Mouse (Mus musculus) MEL (cell line): ENCODE measurements at regions not wholly inside any gene's neighbourhood (a gene's known extent, or its start where the extent isn't known, plus 50 kb on each side); places are given as distances from the start of the nearest gene placed in this dataset.
"Not testable (repeated sequence)": the region's sequence is repeated elsewhere in the genome, so short reads cannot be mapped to it uniquely, and the experiment has no call there.

ENCODE experiments used
- DNase-seq: peaks from one replicate; pipeline ENCODE4 v3.0.0; 2011; ENCODE audit warnings: low read depth, low spot score
- H3K27ac ChIP-seq: 2 replicates; pipeline ENCODE4 v1.5.1; 2012; ENCODE audit warnings: low read depth, mild to moderate bottlenecking, control low read depth, low read length, moderate library complexity; ENCODE audit not compliant: control insufficient read depth
- H3K27me3 ChIP-seq, 2 experiments: fragments of 150-350 bp in 1 of 2; sonication (generic) in 1 of 2; 2 replicates each; pipeline ENCODE4 v1.6.1; 2012; ENCODE audit warnings: low read length in 2 of 2, mild to moderate bottlenecking in 2 of 2, improper control_type of control experiment in 1 of 2, moderate library complexity in 1 of 2; ENCODE audit not compliant: insufficient read depth in 2 of 2, control insufficient read depth in 1 of 2
- H3K36me3 ChIP-seq, 2 experiments: 2 replicates each; pipeline ENCODE4 v1.6.1; 2012 to 2014; ENCODE audit warnings: low read length in 2 of 2, improper control_type of control experiment in 1 of 2, inconsistent platforms in 1 of 2, mild to moderate bottlenecking in 1 of 2; ENCODE audit not compliant: insufficient read depth in 2 of 2, control insufficient read depth in 1 of 2
- H3K4me1 ChIP-seq, 2 experiments: fragments of 150-350 bp in 1 of 2; sonication (generic) in 1 of 2; 2 replicates each; pipeline ENCODE4 v1.6.1; 2012; ENCODE audit warnings: low read length in 2 of 2, improper control_type of control experiment in 1 of 2, mild to moderate bottlenecking in 1 of 2; ENCODE audit not compliant: insufficient read depth in 2 of 2, control insufficient read depth in 1 of 2
- H3K4me3 ChIP-seq, 2 experiments: fragments of 150-350 bp in 1 of 2; sonication (generic) in 1 of 2; 2 replicates each; pipeline ENCODE4 v1.5.1; 2012; ENCODE audit warnings: low read depth in 2 of 2, low read length in 2 of 2, mild to moderate bottlenecking in 2 of 2, moderate library complexity in 2 of 2, control low read depth in 1 of 2, improper control_type of control experiment in 1 of 2; ENCODE audit not compliant: control insufficient read depth in 1 of 2, insufficient read depth in 1 of 2
- H3K79me2 ChIP-seq: 2 replicates; pipeline ENCODE4 v1.6.1; 2012; ENCODE audit warnings: mild to moderate bottlenecking, low read length, moderate library complexity; ENCODE audit not compliant: control insufficient read depth, poor library complexity, insufficient read depth
- H3K9ac ChIP-seq: 2 replicates; pipeline ENCODE4 v1.6.1; 2012; ENCODE audit warnings: low read depth, mild to moderate bottlenecking, control low read depth, low read length, moderate library complexity; ENCODE audit not compliant: control insufficient read depth, poor library complexity, severe bottlenecking
- H3K9me3 ChIP-seq: fragments of 150-350 bp; sonication (generic); replicated peaks from 2 replicates; pipeline ENCODE4 v1.6.1; 2012; ENCODE audit warnings: mild to moderate bottlenecking, low read length, improper control_type of control experiment, moderate library complexity; ENCODE audit not compliant: insufficient read depth
- BHLHE40 ChIP-seq: IDR thresholded peaks from 2 replicates; pipeline ENCODE4 v1.6.1; 2012; ENCODE audit warnings: low read depth, mild to moderate bottlenecking, inconsistent platforms, low read length, improper control_type of control experiment, borderline replicate concordance
- CHD1 ChIP-seq: IDR thresholded peaks from 2 replicates; pipeline ENCODE4 v1.6.1; 2012; ENCODE audit warnings: low read depth, mild to moderate bottlenecking, inconsistent platforms, low read length, improper control_type of control experiment
- ELF1 ChIP-seq: IDR thresholded peaks from 2 replicates; pipeline ENCODE4 v1.6.1; 2014; ENCODE audit warnings: low read depth, mild to moderate bottlenecking, inconsistent platforms, low read length, improper control_type of control experiment, moderate library complexity
- GABPA ChIP-seq: IDR thresholded peaks from 2 replicates; pipeline ENCODE4 v1.6.1; 2012; ENCODE audit warnings: low read depth, mild to moderate bottlenecking, inconsistent platforms, low read length, improper control_type of control experiment, moderate library complexity
- HCFC1 ChIP-seq: IDR thresholded peaks from 2 replicates; pipeline ENCODE4 v1.6.1; 2012; ENCODE audit warnings: low read depth, mild to moderate bottlenecking, inconsistent platforms, low read length, improper control_type of control experiment, moderate library complexity
- JUND ChIP-seq: IDR thresholded peaks from 2 replicates; pipeline ENCODE4 v1.6.1; 2011; ENCODE audit warnings: low read depth, mild to moderate bottlenecking, improper control_type of control experiment, low read length
- KAT2A ChIP-seq: conservative IDR thresholded peaks from 2 replicates; pipeline ENCODE4 v1.6.1; 2012; ENCODE audit warnings: low read depth, low read length, improper control_type of control experiment, inconsistent platforms
- MAFK ChIP-seq: IDR thresholded peaks from 2 replicates; pipeline ENCODE4 v1.6.1; 2011; ENCODE audit warnings: low read depth, mild to moderate bottlenecking, low read length, improper control_type of control experiment, borderline replicate concordance
- MAX ChIP-seq: IDR thresholded peaks from 2 replicates; pipeline ENCODE4 v1.6.1; 2011; ENCODE audit warnings: low read length, improper control_type of control experiment
- MAZ ChIP-seq: IDR thresholded peaks from 2 replicates; pipeline ENCODE4 v1.6.1; 2012; ENCODE audit warnings: low read depth, mild to moderate bottlenecking, inconsistent platforms, low read length, improper control_type of control experiment
- MEF2A ChIP-seq: IDR thresholded peaks from 2 replicates; pipeline ENCODE4 v1.6.1; 2014; ENCODE audit warnings: low read depth, mild to moderate bottlenecking, inconsistent platforms, low read length, improper control_type of control experiment; ENCODE audit not compliant: poor library complexity, insufficient replicate concordance, severe bottlenecking; ENCODE audit errors: extremely low read depth
- MYB ChIP-seq: IDR thresholded peaks from 2 replicates; pipeline ENCODE4 v1.6.1; 2011; ENCODE audit warnings: mild to moderate bottlenecking, low read depth, low read length, improper control_type of control experiment
- MYC ChIP-seq: IDR thresholded peaks from 2 replicates; pipeline ENCODE4 v1.6.1; 2011; ENCODE audit warnings: low read depth, mild to moderate bottlenecking, low read length, improper control_type of control experiment, moderate library complexity
- POLR2A ChIP-seq, 2 experiments: IDR thresholded peaks; 2 replicates each; pipeline ENCODE4 v1.6.1; 2011 to 2012; ENCODE audit warnings: low read length in 2 of 2, mild to moderate bottlenecking in 2 of 2, control low read depth in 1 of 2, improper control_type of control experiment in 1 of 2, low read depth in 1 of 2, moderate library complexity in 1 of 2; ENCODE audit not compliant: control insufficient read depth in 1 of 2, insufficient read depth in 1 of 2, poor library complexity in 1 of 2
- POLR2AphosphoS2 ChIP-seq: IDR thresholded peaks from 2 replicates; pipeline ENCODE4 v1.6.1; 2011; ENCODE audit warnings: low read length, improper control_type of control experiment
- POLR2AphosphoS5 ChIP-seq: IDR thresholded peaks from 2 replicates; pipeline ENCODE4 v1.6.1; 2012; ENCODE audit warnings: low read depth, borderline replicate concordance, mild to moderate bottlenecking, inconsistent platforms, low read length, moderate library complexity, mixed read lengths
- RAD21 ChIP-seq: IDR thresholded peaks from 2 replicates; pipeline ENCODE4 v1.6.1; 2011; ENCODE audit warnings: mild to moderate bottlenecking, low read depth, low read length, improper control_type of control experiment
- TCF12 ChIP-seq: IDR thresholded peaks from 2 replicates; pipeline ENCODE4 v1.6.1; 2014; ENCODE audit warnings: low read depth, mild to moderate bottlenecking, inconsistent platforms, low read length, improper control_type of control experiment, moderate library complexity
- ZC3H11A ChIP-seq: IDR thresholded peaks from 2 replicates; pipeline ENCODE4 v1.6.1; 2012; ENCODE audit warnings: low read depth, mild to moderate bottlenecking, inconsistent platforms, low read length, improper control_type of control experiment

- DNase-seq = no peak
- H3K27ac ChIP-seq = no peak overlapping the region
- no peaks in the 10 kb centered on the region for H3K4me1 ChIP-seq
- H3K9me3 ChIP-seq = no peaks in the 10 kb centered on the region
- H3K9ac ChIP-seq = no peak overlapping the region
- no peak overlapping the region for H3K4me3 ChIP-seq
- no peak for TF ChIP-seq POLR2AphosphoS2
- TF ChIP-seq TCF12 = no peak
- TF ChIP-seq MEF2A = no peak
- H3K36me3 ChIP-seq = no peaks in the 10 kb centered on the region
- no peaks in the 10 kb centered on the region for H3K79me2 ChIP-seq
- no peaks in the 10 kb centered on the region for H3K27me3 ChIP-seq
Measured at GRCm38 (mm10) chr1:185989432-185989831, 127.7 kb downstream of the Lyplal1 start.

GRCm38 (mm10) chr1:186000066-186000465 lies 117.0 kb downstream of the Lyplal1 start:
- not testable (repeated sequence) for H3K4me3 ChIP-seq, DNase-seq

GRCm38 (mm10) chr1:186013413-186013812 lies 103.7 kb downstream of the Lyplal1 start:
- no peaks in the 10 kb centered on the region for H3K27me3 ChIP-seq
- no peak overlapping the region for H3K27ac ChIP-seq
- H3K79me2 ChIP-seq = no peaks in the 10 kb centered on the region
- H3K9ac ChIP-seq = no peak overlapping the region
- no peaks in the 10 kb centered on the region for H3K4me1 ChIP-seq
- no peak overlapping the region for H3K4me3 ChIP-seq
- no peaks in the 10 kb centered on the region for H3K9me3 ChIP-seq
- TF ChIP-seq KAT2A (no peak), POLR2AphosphoS2 (no peak), POLR2A (IDR thresholded peaks at IDR 0.05; ENCODE audit: control insufficient read depth in 1 of 2, insufficient read depth in 1 of 2, low read depth in 1 of 2, low read length in 2 of 2, poor library complexity in 1 of 2) (no peak), MAZ (no peak), CHD1 (no peak)
- H3K36me3 ChIP-seq = no peaks in the 10 kb centered on the region
- no peak for DNase-seq

More at GRCm38 (mm10) chr1:186000066-186000465, 117.0 kb downstream of the Lyplal1 start:
- not testable (repeated sequence) for H3K36me3 ChIP-seq, H3K79me2 ChIP-seq, H3K9me3 ChIP-seq, H3K27me3 ChIP-seq, H3K4me1 ChIP-seq, H3K27ac ChIP-seq, H3K9ac ChIP-seq

GRCm38 (mm10) chr1:186014166-186014565 lies 102.9 kb downstream of the Lyplal1 start:
- H3K9ac ChIP-seq = no peak overlapping the region
- no peaks in the 10 kb centered on the region for H3K4me1 ChIP-seq
- no peak for DNase-seq
- no peaks in the 10 kb centered on the region for H3K9me3 ChIP-seq
- no peak for TF ChIP-seq ELF1
- no peak for TF ChIP-seq POLR2AphosphoS2
- TF ChIP-seq POLR2AphosphoS5 = no peak
- TF ChIP-seq MAX = no peak
- TF ChIP-seq BHLHE40 = no peak
- TF ChIP-seq MYB = no peak
- TF ChIP-seq HCFC1 = no peak
- no peak for TF ChIP-seq CHD1
- no peak for TF ChIP-seq RAD21
- no peak for TF ChIP-seq ZC3H11A
- no peak for TF ChIP-seq GABPA
- TF ChIP-seq MAFK = no peak
- no peak for TF ChIP-seq POLR2A (IDR thresholded peaks at IDR 0.05; ENCODE audit: control insufficient read depth in 1 of 2, insufficient read depth in 1 of 2, low read depth in 1 of 2, low read length in 2 of 2, poor library complexity in 1 of 2)
- TF ChIP-seq TCF12 = no peak
- TF ChIP-seq JUND = no peak
- no peak for TF ChIP-seq MYC
- TF ChIP-seq, all 39 proteins: peak for 0
- Histone ChIP-seq H3K79me2 (no peaks in the 10 kb centered on the region), H3K27ac (no peak overlapping the region), H3K27me3 (no peaks in the 10 kb centered on the region), H3K4me3 (no peak overlapping the region), H3K36me3 (no peaks in the 10 kb centered on the region)
